Mouse (Mus musculus) midbrain, embryonic 14.5 days (tissue): ENCODE measurements at regions not wholly inside any gene's neighbourhood (a gene's known extent, or its start where the extent isn't known, plus 50 kb on each side); places are given as distances from the start of the nearest gene placed in this dataset.

ENCODE experiments used
- ATAC-seq: fragments of 200-750 bp; cut with Nextera tagmentation; 2 replicates; pipeline ENCODE4 v1.8.0; 2017; ENCODE audit warnings: moderate number of reproducible peaks, moderate library complexity; ENCODE audit not compliant: low FRiP score, low TSS enrichment
- DNase-seq: peaks from one replicate; pipeline ENCODE4 v3.0.0-alpha.2; 2015
- H3K27ac ChIP-seq: fragments of 300-500 bp; sonication (generic); replicated peaks from 2 replicates; pipeline ENCODE4 v1.5.1; 2014; ENCODE audit warnings: mild to moderate bottlenecking, low read depth, low read length, moderate library complexity
- H3K27me3 ChIP-seq: fragments of 300-500 bp; sonication (generic); 2 replicates; pipeline ENCODE4 v1.6.1; 2014; ENCODE audit warnings: low read length, control low read depth, mixed read lengths; ENCODE audit not compliant: control insufficient read depth, insufficient read depth
- H3K36me3 ChIP-seq: fragments of 300-500 bp; sonication (generic); 2 replicates; pipeline ENCODE4 v1.6.1; 2014; ENCODE audit warnings: low read length, control low read depth; ENCODE audit not compliant: control insufficient read depth, insufficient read depth
- H3K4me1 ChIP-seq: fragments of 300-500 bp; sonication (generic); 2 replicates; pipeline ENCODE4 v1.6.1; 2014; ENCODE audit warnings: mild to moderate bottlenecking, antibody characterized with exemption, low read length, control low read depth; ENCODE audit not compliant: control insufficient read depth, insufficient read depth
- H3K4me2 ChIP-seq: fragments of 300-500 bp; sonication (generic); 2 replicates; pipeline ENCODE4 v1.6.1; 2014; ENCODE audit warnings: mild to moderate bottlenecking, low read length, moderate library complexity
- H3K4me3 ChIP-seq: fragments of 300-500 bp; sonication (generic); replicated peaks from 2 replicates; pipeline ENCODE4 v1.5.1; 2014; ENCODE audit warnings: low read depth, low read length
- H3K9ac ChIP-seq: fragments of 300-500 bp; sonication (generic); replicated peaks from 2 replicates; pipeline ENCODE4 v1.6.1; 2014; ENCODE audit warnings: mild to moderate bottlenecking, low read length, moderate library complexity
- H3K9me3 ChIP-seq: fragments of 300-500 bp; sonication (generic); 2 replicates; pipeline ENCODE4 v1.6.1; 2016; ENCODE audit warnings: low read length, control low read depth, mixed read lengths; ENCODE audit not compliant: control insufficient read depth
- WGBS: fragments of 180-500 bp; shearing (Covaris S2); extraction: QIAGEN DNeasy Blood & Tissue Kit; methylation state at CpG from one replicate; pipeline ENCODE4 v1.1.7; 2014; 5-methylcytosine and 5-hydroxymethylcytosine counted together

DNA sequence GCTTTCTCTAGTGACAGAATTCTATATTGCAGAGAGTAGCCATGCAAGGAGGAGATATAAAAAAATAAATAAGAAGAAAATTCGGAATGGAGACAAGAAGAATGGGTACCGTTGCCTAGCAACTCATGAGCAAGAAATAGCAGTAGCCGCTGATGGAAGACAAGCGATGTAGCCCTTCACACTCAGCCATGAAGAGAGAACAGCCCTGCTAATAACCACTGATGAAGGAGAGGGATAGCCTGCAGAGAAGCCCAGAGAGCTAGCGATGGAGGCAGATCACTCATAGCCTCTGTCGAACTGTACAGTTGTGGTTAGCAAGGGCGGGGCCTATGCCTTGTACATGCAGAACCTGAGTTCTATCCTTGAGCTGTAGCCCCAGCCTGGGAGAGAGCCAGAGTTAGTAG lies 118.4 kb upstream of the S1pr3 start:
- DNase-seq (no peak), ATAC-seq (no peak)
- no peaks in the 10 kb centered on the region for H3K9me3 ChIP-seq
- H3K4me1 ChIP-seq: no peaks in the 10 kb centered on the region
- no peak overlapping the region for H3K27ac ChIP-seq
- no peak overlapping the region for H3K4me3 ChIP-seq
- no peaks in the 10 kb centered on the region for H3K36me3 ChIP-seq
- no peak overlapping the region for H3K4me2 ChIP-seq
- no peaks in the 10 kb centered on the region for H3K27me3 ChIP-seq
- no peak overlapping the region for H3K9ac ChIP-seq
- WGBS: 77% methylated on average over 7 of the region's 7 CpGs

DNA sequence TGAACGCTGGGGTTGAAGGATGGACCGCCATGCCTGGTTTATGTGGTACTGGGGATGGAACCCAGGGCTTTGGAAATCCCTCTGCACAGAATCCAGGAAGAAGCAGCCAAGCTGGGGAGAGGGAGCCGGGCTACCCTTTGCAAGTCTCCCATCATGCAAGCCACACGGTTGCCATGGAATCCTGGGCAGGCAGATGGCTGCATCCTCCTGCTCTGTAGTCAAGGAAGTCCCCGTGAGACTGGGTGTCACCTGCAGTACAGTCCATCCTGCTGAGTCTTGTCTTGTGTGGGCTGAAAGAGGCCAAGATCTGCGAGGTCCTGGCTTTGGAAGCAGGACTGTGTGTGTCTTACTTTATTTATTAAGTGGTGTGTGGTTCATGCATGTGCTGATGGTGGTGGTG lies 117.5 kb upstream of the S1pr3 start:
- DNase-seq (no peak), ATAC-seq (no peak)
- Histone ChIP-seq H3K36me3 (no peaks in the 10 kb centered on the region), H3K4me2 (no peak overlapping the region), H3K9ac (no peak overlapping the region), H3K4me1 (no peaks in the 10 kb centered on the region), H3K27me3 (no peaks in the 10 kb centered on the region), H3K9me3 (no peaks in the 10 kb centered on the region), H3K4me3 (no peak overlapping the region), H3K27ac (no peak overlapping the region)
- 70% methylated on average over 6 of the region's 6 CpGs for WGBS

DNA sequence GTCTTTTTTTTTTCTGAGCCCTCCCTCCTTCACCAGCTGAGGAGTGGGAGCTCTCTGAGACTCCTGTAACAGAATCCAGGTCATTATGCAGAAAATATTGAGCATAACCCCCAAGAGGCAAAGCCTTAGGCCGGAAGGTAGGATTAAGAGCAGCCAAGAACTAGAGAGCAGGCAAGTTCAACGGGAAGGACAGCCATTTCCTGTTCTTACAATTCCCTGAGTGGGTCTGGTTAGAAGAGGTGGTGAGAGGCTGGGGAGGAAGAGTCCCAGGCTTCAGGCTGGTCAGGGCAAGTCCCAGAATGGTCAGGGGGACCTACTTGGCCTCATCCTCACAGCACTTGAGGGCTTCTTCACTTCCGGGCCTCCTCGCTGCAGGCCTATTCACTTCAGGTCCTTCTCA lies 115.4 kb upstream of the S1pr3 start:
- H3K27me3 ChIP-seq: no peaks in the 10 kb centered on the region
- H3K4me2 ChIP-seq: no peak overlapping the region
- ATAC-seq (no peak), DNase-seq (no peak)
- no peaks in the 10 kb centered on the region for H3K9me3 ChIP-seq
- WGBS: 82% methylated on average over 4 of the region's 4 CpGs
- H3K4me3 ChIP-seq: no peak overlapping the region
- no peak overlapping the region for H3K27ac ChIP-seq
- H3K4me1 ChIP-seq: no peaks in the 10 kb centered on the region
- H3K36me3 ChIP-seq: no peaks in the 10 kb centered on the region
- no peak overlapping the region for H3K9ac ChIP-seq

DNA sequence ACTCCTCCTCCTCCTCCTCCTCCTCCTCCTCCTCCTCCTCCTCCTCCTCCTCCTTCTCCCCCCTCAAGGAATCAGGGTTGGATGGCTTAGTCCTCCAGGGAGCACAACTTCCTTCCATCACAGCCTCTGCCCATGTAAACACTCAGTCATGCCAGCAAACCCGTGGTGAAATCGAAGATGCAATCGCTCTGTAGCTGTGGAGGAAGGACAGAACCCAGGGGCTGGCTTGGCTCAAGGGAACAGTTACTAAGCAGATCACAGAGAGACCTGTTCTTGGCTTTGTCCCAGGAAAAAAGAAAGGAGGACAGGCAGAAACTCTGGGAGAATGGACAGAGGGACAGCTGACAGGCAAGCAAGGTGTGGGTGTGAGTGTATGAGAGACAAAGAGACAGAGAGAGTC lies 112.6 kb upstream of the S1pr3 start:
- H3K27me3 ChIP-seq: no peaks in the 10 kb centered on the region
- H3K4me3 ChIP-seq: no peak overlapping the region
- no peaks in the 10 kb centered on the region for H3K9me3 ChIP-seq
- WGBS: 86% methylated on average over 3 of the region's 3 CpGs
- no peaks in the 10 kb centered on the region for H3K36me3 ChIP-seq
- no peaks in the 10 kb centered on the region for H3K4me1 ChIP-seq
- ATAC-seq: no peak
- no peak for DNase-seq
- H3K9ac ChIP-seq: no peak overlapping the region
- H3K4me2 ChIP-seq: no peak overlapping the region
- H3K27ac ChIP-seq: no peak overlapping the region

GRCm38 (mm10) chr13:51297231-51297880 lies 111.1 kb upstream of the S1pr3 start:
- H3K4me1 ChIP-seq: no peaks in the 10 kb centered on the region
- no peak overlapping the region for H3K9ac ChIP-seq
- no peak overlapping the region for H3K4me3 ChIP-seq
- H3K36me3 ChIP-seq: no peaks in the 10 kb centered on the region
- no peak overlapping the region for H3K27ac ChIP-seq
- no peak for ATAC-seq
- 93% methylated on average over 13 of the region's 13 CpGs for WGBS
- no peaks in the 10 kb centered on the region for H3K9me3 ChIP-seq
- H3K4me2 ChIP-seq: no peak overlapping the region
- no peaks in the 10 kb centered on the region for H3K27me3 ChIP-seq
- no peak for DNase-seq

GRCm38 (mm10) chr13:51299047-51299760 lies 109.2 kb upstream of the S1pr3 start:
- Histone ChIP-seq H3K27ac (no peak overlapping the region), H3K4me3 (no peak overlapping the region), H3K9me3 (no peaks in the 10 kb centered on the region), H3K4me2 (no peak overlapping the region), H3K9ac (no peak overlapping the region), H3K36me3 (no peaks in the 10 kb centered on the region), H3K4me1 (no peaks in the 10 kb centered on the region), H3K27me3 (no peaks in the 10 kb centered on the region)
- 92% methylated on average over 4 of the region's 4 CpGs for WGBS
- DNase-seq: no peak
- no peak for ATAC-seq

- ATAC-seq: no peak
- 73% methylated on average over 7 of the region's 7 CpGs for WGBS
- Histone ChIP-seq H3K36me3 (no peaks in the 10 kb centered on the region), H3K4me1 (no peaks in the 10 kb centered on the region), H3K9me3 (no peaks in the 10 kb centered on the region), H3K9ac (no peak overlapping the region), H3K27ac (no peak overlapping the region), H3K27me3 (no peaks in the 10 kb centered on the region), H3K4me3 (no peak overlapping the region), H3K4me2 (no peak overlapping the region)
- no peak for DNase-seq
Observed at GRCm38 (mm10) chr13:51301476-51301875, 107.0 kb upstream of the S1pr3 start.

- H3K27me3 ChIP-seq: no peaks in the 10 kb centered on the region
- no peak for ATAC-seq
- H3K4me2 ChIP-seq: no peak overlapping the region
- DNase-seq: no peak
- WGBS: 76% methylated on average over 3 of the region's 3 CpGs
- no peaks in the 10 kb centered on the region for H3K4me1 ChIP-seq
- no peak overlapping the region for H3K27ac ChIP-seq
- no peak overlapping the region for H3K9ac ChIP-seq
- no peaks in the 10 kb centered on the region for H3K36me3 ChIP-seq
- H3K4me3 ChIP-seq: no peak overlapping the region
- no peaks in the 10 kb centered on the region for H3K9me3 ChIP-seq
Observed at GRCm38 (mm10) chr13:51303112-51303511, 105.3 kb upstream of the S1pr3 start.

DNA sequence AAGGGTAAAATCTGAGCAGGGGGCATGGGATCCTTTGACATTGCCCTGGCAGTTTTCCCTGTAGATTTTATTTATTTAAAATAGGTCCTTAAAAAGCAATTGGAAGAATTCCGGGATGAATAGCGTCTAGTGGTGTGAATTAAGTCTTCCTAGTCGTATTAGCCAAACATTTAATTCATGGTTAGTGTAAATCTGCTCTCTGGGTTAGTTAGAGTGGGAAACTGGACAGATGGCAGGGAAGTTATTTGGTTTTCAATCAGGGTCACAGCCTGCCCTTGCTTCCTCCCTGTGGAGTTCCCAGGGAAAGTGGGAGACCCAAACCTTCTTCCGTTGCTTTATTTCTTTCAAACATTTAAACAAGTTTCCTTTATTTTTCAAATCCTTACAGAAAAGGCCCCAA lies 103.8 kb upstream of the S1pr3 start:
- Histone ChIP-seq H3K27ac (no peak overlapping the region), H3K36me3 (no peaks in the 10 kb centered on the region), H3K4me1 (no peaks in the 10 kb centered on the region), H3K4me3 (no peak overlapping the region), H3K9ac (no peak overlapping the region), H3K4me2 (no peak overlapping the region), H3K27me3 (no peaks in the 10 kb centered on the region), H3K9me3 (no peaks in the 10 kb centered on the region)
- 35% methylated on average over 4 of the region's 4 CpGs for WGBS
- no peak for DNase-seq
- ATAC-seq: no peak
